Mouse (Mus musculus) ovary, postnatal 10 days (tissue): ENCODE results near the gene Stpg4.

Experiments
- DNase-seq: peaks from one replicate; pipeline ENCODE4 v3.0.0; 2022; ENCODE audit warnings: low spot score

The Stpg4 gene

DNA sequence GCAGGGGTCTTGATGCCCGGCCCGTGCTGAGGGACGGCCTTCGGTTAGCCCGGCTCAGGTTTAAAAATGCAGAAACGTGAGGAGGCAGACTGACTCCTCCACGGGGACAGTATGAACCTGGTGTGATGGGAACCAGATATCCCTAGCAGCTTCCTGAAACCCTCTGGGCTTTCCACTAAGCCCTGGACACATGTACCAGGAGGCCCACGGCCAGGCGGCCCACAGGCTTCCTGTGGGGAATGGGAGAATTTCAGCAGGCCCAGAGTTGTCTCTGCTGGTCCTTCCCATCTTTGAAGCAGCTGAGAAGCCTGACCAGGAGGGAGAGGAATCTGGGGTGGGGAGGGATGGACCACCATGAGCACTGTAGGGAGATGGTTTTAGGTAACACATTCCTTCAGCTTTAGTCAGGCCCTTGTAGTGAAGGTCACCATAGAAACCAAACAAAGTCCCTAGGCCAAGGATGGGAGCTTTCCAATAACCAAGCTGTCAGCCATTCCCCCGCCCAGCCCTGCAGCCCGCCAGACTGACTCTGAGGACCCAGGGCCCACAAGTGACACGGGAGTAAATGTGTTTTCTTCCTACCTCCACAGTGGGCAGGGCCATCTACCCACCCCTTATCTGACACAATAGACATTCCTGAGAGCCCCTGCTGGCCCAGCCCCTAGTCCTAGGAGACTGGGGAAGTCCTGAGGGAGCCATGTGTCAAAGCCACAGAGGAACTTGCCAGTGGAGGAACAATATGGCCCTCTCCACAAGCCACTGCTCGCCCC is 76.9 kb downstream of the Stpg4 start:
- no peak for DNase-seq

DNA sequence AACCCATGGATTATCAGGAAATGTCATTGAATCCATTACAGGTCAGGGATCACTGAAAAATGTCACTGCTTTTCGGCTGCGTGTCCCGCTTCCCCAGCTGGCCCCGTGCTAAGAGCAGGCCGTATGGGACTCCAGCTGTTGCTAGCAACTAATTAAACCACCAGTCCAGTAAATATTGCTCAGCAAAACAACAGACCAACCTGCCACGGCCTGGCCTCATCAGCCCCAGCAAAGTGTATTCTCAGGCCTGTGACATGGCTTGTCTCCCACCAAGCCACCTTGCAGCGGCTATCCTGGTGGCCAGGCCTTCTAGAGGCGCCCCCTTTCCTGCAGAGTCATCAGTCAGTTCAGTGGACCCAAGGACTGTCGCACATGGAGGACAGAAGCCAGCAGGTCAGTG is 78.0 kb downstream of the Stpg4 start:
- no peak for DNase-seq

DNA sequence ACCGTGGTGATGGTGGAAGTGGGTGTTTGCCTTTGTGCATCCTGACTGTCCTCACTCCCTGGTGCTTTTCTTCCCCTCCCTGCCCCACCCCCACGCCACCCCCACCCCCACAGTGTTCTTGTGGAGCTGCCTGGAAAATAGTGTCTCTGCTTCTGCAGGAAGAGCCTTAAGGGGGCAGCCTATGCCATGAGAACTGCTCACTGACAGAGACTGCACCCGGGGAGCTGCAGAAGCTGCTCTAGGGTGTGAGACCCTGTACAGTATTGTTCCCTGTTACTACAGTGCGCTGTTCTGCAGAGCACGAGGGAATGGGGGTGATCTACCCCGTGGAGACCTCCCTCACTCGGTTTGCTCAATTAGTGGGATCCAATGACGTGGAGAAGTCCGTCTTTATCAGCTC is 78.5 kb downstream of the Stpg4 start:
- no peak for DNase-seq

DNA sequence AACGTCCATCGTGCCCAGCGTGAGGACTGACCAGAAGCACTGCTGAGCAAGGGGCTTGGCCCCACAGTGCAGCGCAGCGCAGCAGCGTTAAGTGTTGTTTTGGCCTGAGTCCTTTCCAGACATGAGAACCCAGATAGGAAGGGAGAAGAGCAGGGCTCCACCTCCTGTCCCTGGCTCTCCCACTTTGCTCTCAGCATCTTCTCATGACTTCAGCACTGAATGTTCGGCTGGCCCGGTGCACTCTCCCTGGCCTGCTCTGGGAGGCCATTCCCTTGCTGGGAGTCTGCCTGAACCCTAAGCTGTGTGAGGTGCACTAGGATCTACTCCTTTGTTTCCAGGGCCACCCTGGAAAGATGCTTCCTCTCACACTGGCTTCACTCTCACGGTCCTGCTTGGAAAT is 79.2 kb downstream of the Stpg4 start:
- DNase-seq, result no peak

DNA sequence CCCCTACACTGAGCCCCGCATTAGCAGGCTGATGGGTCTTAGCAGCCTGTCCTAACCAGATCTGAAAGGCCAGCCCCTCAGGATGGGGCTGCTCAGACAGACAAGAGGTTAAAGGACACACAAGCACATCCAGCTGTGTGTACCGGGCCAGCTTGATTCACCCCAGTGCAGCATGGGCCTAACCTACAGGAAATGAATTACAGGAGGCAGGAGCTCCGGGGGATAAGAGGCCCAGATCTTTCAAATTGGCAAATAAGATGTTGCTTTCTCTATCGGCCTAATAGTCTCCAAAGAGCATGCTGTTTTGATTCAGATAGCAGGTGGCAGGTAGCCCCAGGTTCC is 82.3 kb downstream of the Stpg4 start:
- no peak for DNase-seq

- no peak for DNase-seq
Observed at GRCm38 (mm10) chr17:87344441-87345251, 82.9 kb downstream of the Stpg4 start.

GRCm38 (mm10) chr17:87343060-87343703 is 84.4 kb downstream of the Stpg4 start:
- DNase-seq, result no peak
